Comparison of ENCODE assay signal across 24 mouse cellular contexts in the genomic region with DNA sequence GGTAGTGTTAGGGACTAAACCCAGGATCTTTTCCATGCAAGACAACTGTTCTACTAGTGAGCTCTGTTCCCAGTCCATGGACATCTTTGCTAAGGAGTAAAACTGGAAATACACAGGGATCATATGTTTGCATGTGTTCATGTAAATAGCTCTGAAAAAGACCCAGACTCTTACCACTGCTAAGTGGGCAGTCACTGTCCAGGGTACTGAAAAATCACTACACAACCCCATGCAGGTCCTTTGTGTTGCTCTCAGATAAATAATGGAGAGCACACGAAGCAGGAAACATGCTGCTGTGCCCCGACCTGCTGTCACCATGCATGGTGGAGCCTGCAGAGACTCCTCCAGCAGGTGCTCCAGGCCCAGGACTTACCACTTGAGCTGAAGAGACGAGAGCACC. TPM values are rescaled to one million over a fixed set of nuclear protein-coding genes. Genes with fewer than 3 reads are reported as not detected.
DNase-seq lines count a peak whose midpoint lies in the region; ATAC-seq and TF ChIP-seq lines count a peak whose summit lies in the region.
"Had no signal": no experiment of that assay in that cellular context is flagged by ENCODE, and none has a peak within 500 bp of the region (broad histone marks: within the 10 kb centered on the region; RNA-seq: fewer than 3 reads in every experiment).

No protein-coding gene starts in this region.

- no peak overlapping the region for H3K27ac ChIP-seq in heart, postnatal 0 days (ENCODE audit: low read depth)
- no peak overlapping the region for H3K27ac ChIP-seq in embryonic facial prominence, embryonic 14.5 days (replicated peaks; ENCODE audit: low read depth, low read length)
- no peak overlapping the region for H3K27ac ChIP-seq in midbrain, embryonic 10.5 days (replicated peaks)
- no peak overlapping the region for H3K27ac ChIP-seq in neural tube, embryonic 15.5 days (replicated peaks)
- H3K27ac ChIP-seq: embryonic facial prominence, embryonic 13.5 days; forebrain, embryonic 10.5 days; heart, embryonic 13.5 days; midbrain, embryonic 13.5 days had no signal

- H3K27me3 ChIP-seq in heart, postnatal 0 days (ENCODE audit: control insufficient read depth, insufficient read depth, low read length): no peaks in the 10 kb centered on the region
- no peaks in the 10 kb centered on the region for H3K27me3 ChIP-seq in embryonic facial prominence, embryonic 14.5 days (replicated peaks; ENCODE audit: control insufficient read depth, insufficient read depth, low read length)
- H3K27me3 ChIP-seq in midbrain, embryonic 10.5 days (ENCODE audit: low read depth, poor library complexity, severe bottlenecking): no peaks in the 10 kb centered on the region
- no peaks in the 10 kb centered on the region for H3K27me3 ChIP-seq in neural tube, embryonic 15.5 days (replicated peaks)
- H3K27me3 ChIP-seq: embryonic facial prominence, embryonic 13.5 days; heart, embryonic 13.5 days; midbrain, embryonic 13.5 days had no signal

- 36% methylated on average over 3 of the region's 3 CpGs for WGBS in heart, postnatal 0 days
- 41% methylated on average over 3 of the region's 3 CpGs for WGBS in embryonic facial prominence, embryonic 14.5 days
- 62% methylated on average over 3 of the region's 3 CpGs for WGBS in midbrain, embryonic 10.5 days
- 63% methylated on average over 3 of the region's 3 CpGs for WGBS in neural tube, embryonic 15.5 days

- no peak overlapping the region for H3K9ac ChIP-seq in heart, postnatal 0 days (replicated peaks; ENCODE audit: low read depth, low read length)
- no peak overlapping the region for H3K9ac ChIP-seq in embryonic facial prominence, embryonic 14.5 days (ENCODE audit: low read depth, low read length)
- H3K9ac ChIP-seq in neural tube, embryonic 15.5 days (replicated peaks): no peak overlapping the region
- H3K9ac ChIP-seq: embryonic facial prominence, embryonic 13.5 days; heart, embryonic 13.5 days; midbrain, embryonic 13.5 days had no signal

- TF ChIP-seq CTCF in heart, postnatal 0 days (IDR thresholded peaks at IDR 0.05; ENCODE audit: low read depth): no peak

- DNase-seq in heart, postnatal 0 days (ENCODE audit: low spot score): peak; percentile 7
- DNase-seq in heart, adult 11 months: no peak
- DNase-seq in 3T3-L1 (ENCODE audit: low read depth, low spot score): peak; percentile 14
- peak; percentile 49 for DNase-seq in ZHBTc4 (ENCODE audit: low read depth, low spot score)
- DNase-seq in embryonic facial prominence, embryonic 14.5 days (ENCODE audit: low spot score): peak; percentile 55
- no peak for DNase-seq in right cerebral cortex, adult 2 months (ENCODE audit: low spot score in 2 of 2)
- no peak for DNase-seq in midbrain, embryonic 10.5 days (ENCODE audit: low spot score)
- DNase-seq: adrenal gland, postnatal 25 days; cerebellum, adult 9-11 months; kidney, postnatal 36 days; left cerebral cortex, postnatal 4 days; lung, postnatal 36 days; thymus, adult 2 months had no signal

- no peaks in the 10 kb centered on the region for H3K9me3 ChIP-seq in heart, postnatal 0 days (replicated peaks; ENCODE audit: control insufficient read depth, low read length)
- no peaks in the 10 kb centered on the region for H3K9me3 ChIP-seq in embryonic facial prominence, embryonic 14.5 days (ENCODE audit: control insufficient read depth, low read length)
- no peaks in the 10 kb centered on the region for H3K9me3 ChIP-seq in midbrain, embryonic 10.5 days (replicated peaks)
- no peaks in the 10 kb centered on the region for H3K9me3 ChIP-seq in neural tube, embryonic 15.5 days (replicated peaks)
- H3K9me3 ChIP-seq: embryonic facial prominence, embryonic 13.5 days; forebrain, embryonic 10.5 days; heart, embryonic 13.5 days; midbrain, embryonic 13.5 days had no signal

- H3K4me2 ChIP-seq in heart, postnatal 0 days (ENCODE audit: low read depth, low read length): no peak overlapping the region
- no peak overlapping the region for H3K4me2 ChIP-seq in embryonic facial prominence, embryonic 14.5 days (ENCODE audit: low read depth, low read length)
- no peak overlapping the region for H3K4me2 ChIP-seq in neural tube, embryonic 15.5 days
- H3K4me2 ChIP-seq: embryonic facial prominence, embryonic 13.5 days; heart, embryonic 13.5 days; midbrain, embryonic 13.5 days had no signal

- H3K4me3 ChIP-seq in heart, postnatal 0 days (ENCODE audit: low read depth, low read length): no peak overlapping the region
- H3K4me3 ChIP-seq in embryonic facial prominence, embryonic 14.5 days (ENCODE audit: low read depth, low read length): no peak overlapping the region
- H3K4me3 ChIP-seq in midbrain, embryonic 10.5 days: no peak overlapping the region
- no peak overlapping the region for H3K4me3 ChIP-seq in neural tube, embryonic 15.5 days (replicated peaks)
- H3K4me3 ChIP-seq: embryonic facial prominence, embryonic 13.5 days; forebrain, embryonic 10.5 days; heart, embryonic 13.5 days; midbrain, embryonic 13.5 days had no signal

- TF ChIP-seq EP300 in heart, postnatal 0 days (IDR thresholded peaks at IDR 0.05; ENCODE audit: low read depth): no peak

- no peaks in the 10 kb centered on the region for H3K36me3 ChIP-seq in heart, postnatal 0 days (replicated peaks; ENCODE audit: control insufficient read depth, insufficient read depth, low read length)
- no peaks in the 10 kb centered on the region for H3K36me3 ChIP-seq in embryonic facial prominence, embryonic 14.5 days (ENCODE audit: control insufficient read depth, insufficient read depth, low read length)
- H3K36me3 ChIP-seq in midbrain, embryonic 10.5 days: no peaks in the 10 kb centered on the region
- no peaks in the 10 kb centered on the region for H3K36me3 ChIP-seq in neural tube, embryonic 15.5 days
- H3K36me3 ChIP-seq: embryonic facial prominence, embryonic 13.5 days; forebrain, embryonic 10.5 days; heart, embryonic 13.5 days; midbrain, embryonic 13.5 days had no signal

- H3K4me1 ChIP-seq in heart, postnatal 0 days (ENCODE audit: control insufficient read depth, insufficient read depth): no peaks in the 10 kb centered on the region
- no peaks in the 10 kb centered on the region for H3K4me1 ChIP-seq in embryonic facial prominence, embryonic 14.5 days (ENCODE audit: control insufficient read depth, insufficient read depth, low read length)
- H3K4me1 ChIP-seq in midbrain, embryonic 10.5 days: no peaks in the 10 kb centered on the region
- no peaks in the 10 kb centered on the region for H3K4me1 ChIP-seq in neural tube, embryonic 15.5 days
- H3K4me1 ChIP-seq: embryonic facial prominence, embryonic 13.5 days; forebrain, embryonic 10.5 days; heart, embryonic 13.5 days; midbrain, embryonic 13.5 days had no signal

- no peak for ATAC-seq in heart, postnatal 0 days (ENCODE audit: insufficient read depth, low read depth)
- ATAC-seq in embryonic facial prominence, embryonic 14.5 days (ENCODE audit: low read depth): no peak
- ATAC-seq in neural tube, embryonic 15.5 days (ENCODE audit: low FRiP score): no peak
- ATAC-seq: midbrain, embryonic 13.5 days had no signal

RNA-seq across cellular contexts. Expression of a gene that starts 25.6 kb away (rescaled TPM):
- total RNA-seq in heart, postnatal 0 days (2014; rRNA removed; ENCODE audit: low replicate concordance): not detected in 2 replicates
- polyA plus RNA-seq in heart, postnatal 0 days (2015; fragmentation: Nextera tagmentation; extraction: Ambion mirVana): not detected in 2 replicates
- not detected in 2 replicates for polyA plus RNA-seq in embryonic facial prominence, embryonic 14.5 days (2014; fragmentation: Nextera tagmentation; extraction: Ambion mirVana)
- not detected in 2 replicates for polyA plus RNA-seq in midbrain, embryonic 10.5 days (2016; fragmentation: Nextera tagmentation; extraction: Ambion mirVana)
- not detected in 2 replicates for polyA plus RNA-seq in neural tube, embryonic 15.5 days (2015; fragmentation: Nextera tagmentation; extraction: Ambion mirVana)
- total RNA-seq: adrenal gland, postnatal 25 days; hematopoietic stem cell, adult 5-6 weeks; layer of hippocampus, postnatal 14 days; left cerebral cortex, postnatal 4 days had no signal
- polyA plus RNA-seq: embryonic facial prominence, embryonic 13.5 days; forebrain, embryonic 10.5 days; gonadal fat pad, adult 2 months; heart, embryonic 13.5 days; intestine, embryonic 14.5 days; liver, embryonic 16.5 days; midbrain, embryonic 13.5 days; stomach, embryonic 14.5 days; thymus, adult 2 months had no signal

RNA-seq across cellular contexts. Expression of a gene that starts 36.7 kb away (rescaled TPM):
- not detected in 2 replicates for total RNA-seq in heart, postnatal 0 days (2014; rRNA removed; ENCODE audit: low replicate concordance)
- not detected in 2 replicates for polyA plus RNA-seq in heart, postnatal 0 days (2015; fragmentation: Nextera tagmentation; extraction: Ambion mirVana)
- polyA plus RNA-seq in embryonic facial prominence, embryonic 14.5 days (2014; fragmentation: Nextera tagmentation; extraction: Ambion mirVana): not detected in 2 replicates
- not detected in 2 replicates for polyA plus RNA-seq in midbrain, embryonic 10.5 days (2016; fragmentation: Nextera tagmentation; extraction: Ambion mirVana)
- polyA plus RNA-seq in neural tube, embryonic 15.5 days (2015; fragmentation: Nextera tagmentation; extraction: Ambion mirVana): not detected in 2 replicates
- total RNA-seq: adrenal gland, postnatal 25 days; hematopoietic stem cell, adult 5-6 weeks; layer of hippocampus, postnatal 14 days; left cerebral cortex, postnatal 4 days had no signal
- polyA plus RNA-seq: embryonic facial prominence, embryonic 13.5 days; forebrain, embryonic 10.5 days; heart, embryonic 13.5 days; intestine, embryonic 14.5 days; liver, embryonic 16.5 days; midbrain, embryonic 13.5 days; stomach, embryonic 14.5 days; thymus, adult 2 months had no signal

RNA-seq across cellular contexts. Expression of a gene that starts 48.6 kb away (rescaled TPM):
- total RNA-seq in heart, postnatal 0 days (2014; rRNA removed; ENCODE audit: low replicate concordance): not detected in 2 replicates
- not detected in 2 replicates for polyA plus RNA-seq in heart, postnatal 0 days (2015; fragmentation: Nextera tagmentation; extraction: Ambion mirVana)
- polyA plus RNA-seq in embryonic facial prominence, embryonic 14.5 days (2014; fragmentation: Nextera tagmentation; extraction: Ambion mirVana): not detected in 2 replicates
- polyA plus RNA-seq in midbrain, embryonic 10.5 days (2016; fragmentation: Nextera tagmentation; extraction: Ambion mirVana): not detected in 2 replicates
- not detected in 2 replicates for polyA plus RNA-seq in neural tube, embryonic 15.5 days (2015; fragmentation: Nextera tagmentation; extraction: Ambion mirVana)
- total RNA-seq: adrenal gland, postnatal 25 days; hematopoietic stem cell, adult 5-6 weeks; layer of hippocampus, postnatal 14 days; left cerebral cortex, postnatal 4 days had no signal
- polyA plus RNA-seq: embryonic facial prominence, embryonic 13.5 days; forebrain, embryonic 10.5 days; heart, embryonic 13.5 days; intestine, embryonic 14.5 days; liver, embryonic 16.5 days; midbrain, embryonic 13.5 days; stomach, embryonic 14.5 days; thymus, adult 2 months had no signal

RNA-seq across cellular contexts. Expression of a gene that starts 57.0 kb away (rescaled TPM):
- not detected in 2 replicates for total RNA-seq in heart, postnatal 0 days (2014; rRNA removed; ENCODE audit: low replicate concordance)
- not detected in 2 replicates for polyA plus RNA-seq in heart, postnatal 0 days (2015; fragmentation: Nextera tagmentation; extraction: Ambion mirVana)
- polyA plus RNA-seq in embryonic facial prominence, embryonic 14.5 days (2014; fragmentation: Nextera tagmentation; extraction: Ambion mirVana): not detected in 2 replicates
- polyA plus RNA-seq in midbrain, embryonic 10.5 days (2016; fragmentation: Nextera tagmentation; extraction: Ambion mirVana): not detected in 2 replicates
- not detected in 2 replicates for polyA plus RNA-seq in neural tube, embryonic 15.5 days (2015; fragmentation: Nextera tagmentation; extraction: Ambion mirVana)
- total RNA-seq: adrenal gland, postnatal 25 days; hematopoietic stem cell, adult 5-6 weeks; layer of hippocampus, postnatal 14 days; left cerebral cortex, postnatal 4 days had no signal
- polyA plus RNA-seq: embryonic facial prominence, embryonic 13.5 days; forebrain, embryonic 10.5 days; gonadal fat pad, adult 2 months; heart, embryonic 13.5 days; intestine, embryonic 14.5 days; liver, embryonic 16.5 days; midbrain, embryonic 13.5 days; stomach, embryonic 14.5 days; thymus, adult 2 months had no signal

Comparison
In these comparisons a context has a peak if more than half of its experiments do, and no peak if none do; other contexts are left out.
1. DNase-seq: peak in heart, postnatal 0 days (single experiment), 3T3-L1 (single experiment), ZHBTc4 (single experiment) and embryonic facial prominence, embryonic 14.5 days (single experiment); none in heart, adult 11 months (single experiment), right cerebral cortex, adult 2 months (0 of 2) and midbrain, embryonic 10.5 days (single experiment).